Mouse (Mus musculus) frontal cortex, adult 2 months (tissue): Measurements from ENCODE around the gene Otud1. TPM values are rescaled to one million over a fixed set of nuclear protein-coding genes. Genes with fewer than 3 reads are reported as not detected.

Experiments
- DNase-seq, 2 experiments: peaks; one replicate each; pipeline ENCODE4 v3.0.0; 2022; ENCODE audit warnings: low spot score in 1 of 2; ENCODE audit errors: extremely low spot score in 1 of 2
- polyA plus RNA-seq: library from polyadenylated mRNA; depleted of rRNA; stranded (reverse); fragments of >200 nt; gene quantifications from 2 replicates; pipeline ENCODE4 v1.2.3, GENCODE M21; 2012; rRNA removed

Gene Otud1
- polyA plus RNA-seq, 1 experiment = 14.3 TPM

DNA sequence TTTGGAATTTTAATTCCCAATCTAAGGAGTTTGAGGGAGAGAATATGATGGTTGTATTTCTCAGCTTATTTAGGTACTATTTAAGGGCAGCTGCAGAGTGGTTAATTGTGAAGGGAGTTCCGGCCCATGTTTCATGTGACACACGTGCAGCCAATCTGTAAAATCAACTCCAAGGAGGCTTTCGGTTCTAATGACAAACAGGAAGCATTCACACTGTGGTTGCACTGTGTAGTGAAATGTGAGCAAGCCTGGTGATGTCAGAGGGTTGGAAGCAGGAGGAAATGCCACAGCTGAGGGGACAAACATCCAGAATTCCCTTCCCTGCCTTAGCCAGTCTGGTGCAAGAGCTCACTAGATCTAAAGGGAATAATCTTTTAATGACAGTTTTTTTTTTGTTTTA is 8.3 kb downstream of the Otud1 start:
- DNase-seq = no peak

DNA sequence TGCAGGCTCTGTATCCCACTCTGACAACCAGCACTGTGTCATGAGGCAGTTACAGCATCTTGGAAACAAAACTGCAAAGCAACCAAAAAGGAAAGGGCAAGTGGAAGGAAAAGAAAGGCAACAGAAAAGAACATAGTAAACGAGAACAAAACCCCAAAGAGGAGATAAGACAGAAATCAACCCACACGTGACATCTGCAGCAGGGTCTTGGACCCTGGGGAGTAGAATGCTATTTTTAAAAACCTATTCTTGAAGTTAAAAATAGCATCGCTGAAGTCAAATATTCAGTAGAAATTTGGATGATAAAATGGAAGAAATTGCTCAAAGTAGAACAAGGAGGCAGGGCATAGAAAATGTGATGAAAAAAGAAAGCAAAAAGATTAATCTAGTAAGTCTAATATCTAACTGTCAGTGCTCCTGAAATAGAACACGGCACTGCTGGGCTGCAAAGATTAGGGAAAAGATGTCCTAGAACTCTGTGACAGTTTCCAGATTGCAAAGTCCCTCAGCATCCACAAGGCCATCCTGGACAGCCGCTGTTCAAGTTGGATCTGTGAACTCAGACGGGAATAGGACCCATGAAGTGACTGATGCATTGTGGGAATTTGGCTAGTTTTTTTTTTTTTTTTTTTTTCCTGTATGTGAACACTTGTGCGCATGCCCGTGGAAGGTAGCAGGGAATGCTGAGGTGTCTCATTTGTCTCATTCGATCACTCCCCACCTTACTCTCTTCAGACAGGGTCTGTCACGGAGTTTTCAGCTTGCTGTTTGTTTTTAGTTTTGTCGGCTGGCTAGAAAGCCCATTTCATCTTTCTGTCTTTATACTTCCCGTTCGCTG is 13.5 kb downstream of the Otud1 start:
- no peak for DNase-seq

- no peak for DNase-seq
These were observed 25.4 kb downstream of the Otud1 start for GRCm38 (mm10) chr2:19682997-19683396.

GRCm38 (mm10) chr2:19685489-19686147 is 28.1 kb downstream of the Otud1 start:
- DNase-seq = no peak

- no peak for DNase-seq
These were observed 32.5 kb downstream of the Otud1 start for GRCm38 (mm10) chr2:19690094-19690493.

DNA sequence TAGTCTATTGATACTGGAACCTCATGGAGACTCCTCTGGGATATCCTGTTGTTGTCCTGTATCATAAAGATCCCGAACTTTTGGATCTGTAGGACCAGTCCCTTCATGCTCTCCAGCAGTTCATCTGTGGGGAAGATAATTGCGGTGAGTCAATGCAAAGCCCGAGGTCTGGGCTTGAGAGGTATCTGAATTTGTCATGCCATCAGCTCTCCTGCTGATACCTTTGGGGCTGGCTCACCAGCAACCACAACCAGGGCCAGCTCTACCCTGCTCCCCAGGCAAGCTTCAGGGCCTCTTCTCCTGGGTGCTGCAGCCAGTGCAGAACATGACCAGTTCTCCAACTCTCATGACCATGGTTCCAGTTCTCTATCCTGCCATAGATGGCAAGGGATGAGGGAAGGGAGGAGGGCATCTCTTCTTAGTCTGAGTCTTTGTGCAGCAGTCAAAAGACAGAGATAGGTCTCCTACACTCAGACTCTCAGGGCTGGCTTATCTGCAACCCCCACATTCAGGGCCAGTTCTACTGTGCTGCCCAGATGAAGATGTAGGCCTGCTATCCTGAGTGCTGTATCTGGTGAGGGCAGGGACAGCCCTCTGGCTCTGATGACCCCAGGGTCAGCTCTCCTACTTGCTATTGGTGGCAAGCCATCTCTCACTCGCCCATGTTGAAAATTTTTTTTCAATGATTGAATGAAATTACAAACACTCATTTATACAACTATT is 42.2 kb downstream of the Otud1 start:
- DNase-seq = no peak

DNA sequence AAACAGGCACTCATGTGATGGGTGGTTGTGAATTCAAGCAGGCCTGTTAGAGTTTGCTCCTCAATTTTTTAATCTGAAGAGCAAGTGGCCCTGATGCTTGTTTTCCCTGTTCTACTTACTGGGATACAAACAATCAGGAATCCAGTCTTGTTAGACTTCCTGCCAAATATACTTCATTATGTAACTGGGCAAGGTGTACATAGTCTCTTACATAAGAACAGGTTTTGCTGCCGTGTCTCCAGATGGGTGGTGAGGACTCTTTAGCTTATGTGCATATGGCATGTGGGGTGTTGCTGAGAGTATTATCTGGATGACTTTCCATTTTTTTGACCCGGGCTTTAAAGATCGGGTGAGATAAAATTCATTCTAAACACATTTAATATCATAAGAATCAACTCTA is 43.8 kb downstream of the Otud1 start:
- no peak for DNase-seq

DNA sequence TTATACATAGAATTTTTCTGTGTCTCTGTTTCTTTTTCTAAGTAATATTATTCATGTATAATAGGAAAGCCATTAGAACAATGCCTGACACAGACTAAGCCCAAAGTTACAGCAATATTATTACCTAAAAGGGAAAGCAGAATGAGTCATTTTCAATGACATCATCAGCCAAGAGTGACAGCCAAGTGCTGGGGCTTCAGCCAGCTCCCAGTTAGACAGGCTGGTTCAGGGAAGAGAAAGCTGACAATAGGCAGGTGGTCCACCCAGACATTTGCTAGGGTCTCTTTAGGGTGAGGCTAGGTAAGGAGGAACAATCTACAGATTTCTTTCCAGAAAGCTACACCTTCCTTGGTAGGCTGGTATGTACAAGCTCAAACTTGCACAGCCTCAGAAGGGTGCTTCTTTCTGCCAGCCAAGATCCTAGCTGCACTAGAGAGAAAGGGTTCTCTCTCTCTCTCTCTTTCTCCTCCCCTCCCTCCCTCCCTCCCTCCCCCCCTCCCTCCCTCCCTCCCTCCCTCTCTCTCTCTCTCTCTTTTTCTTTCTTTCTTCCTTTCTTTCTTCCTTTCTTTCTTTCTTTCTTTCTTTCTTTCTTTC is 45.6 kb downstream of the Otud1 start:
- DNase-seq = peak in 1 of 2 experiments; percentile 34

- no peak for DNase-seq
These were observed 46.1 kb downstream of the Otud1 start for GRCm38 (mm10) chr2:19703670-19704069.

- no peak for DNase-seq
These were observed 46.7 kb downstream of the Otud1 start for GRCm38 (mm10) chr2:19704272-19704671.

DNA sequence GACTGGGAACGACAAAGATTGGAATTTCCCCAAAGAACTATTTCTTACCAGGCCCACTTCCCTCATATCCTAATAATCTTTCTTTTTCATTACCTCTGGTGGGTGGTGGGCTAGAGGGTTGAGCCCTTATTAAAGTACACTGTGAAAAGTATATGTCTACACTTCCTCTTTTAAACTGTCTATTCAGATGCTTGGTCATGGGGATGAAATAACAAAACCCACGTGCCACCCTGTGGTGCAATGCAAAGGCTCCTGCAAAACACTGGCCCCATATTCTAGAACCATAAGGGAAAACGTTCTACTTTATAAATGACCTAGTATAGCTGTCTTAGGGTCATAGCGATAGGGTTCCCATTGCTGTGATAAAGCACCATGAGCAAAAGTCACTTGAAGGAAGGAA is 49.3 kb downstream of the Otud1 start:
- DNase-seq = no peak

Other genes starting within 250 kb of the Otud1 start
- not detected in 2 replicates for gene Ptf1a, start 212.1 kb upstream of the Otud1 start, polyA plus RNA-seq
- 0.08 TPM in 1 of 2 replicates, not detected in the other for gene 4921504E06Rik, start 103.8 kb upstream of the Otud1 start, polyA plus RNA-seq